Comparison of ENCODE assay signal across 20 mouse cellular contexts in genomic region chr7:34963889-34964645, GRCm38 (mm10). TPM values are rescaled to one million over a fixed set of nuclear protein-coding genes. Genes with fewer than 3 reads are reported as not detected.
A peak's percentile ranks its signal among the peaks of the same experiment; 100 is the strongest.
DNase-seq lines count a peak whose midpoint lies in the region; ATAC-seq lines count a peak whose summit lies in the region.
"Had no signal": no experiment of that assay in that cellular context is flagged by ENCODE, and none has a peak within 500 bp of the region (broad histone marks: within the 10 kb centered on the region; RNA-seq: fewer than 3 reads in every experiment).

No protein-coding gene starts in this region.

- no peak overlapping the region for H3K4me3 ChIP-seq in kidney, embryonic 14.5 days (ENCODE audit: low read length)
- H3K4me3 ChIP-seq: embryonic facial prominence, embryonic 13.5 days; heart, embryonic 15.5 days; hindbrain, embryonic 15.5 days; midbrain, embryonic 15.5 days had no signal

- WGBS in kidney, embryonic 14.5 days, result 82% methylated on average over 11 of the region's 11 CpGs

- intact Hi-C loops in left cerebral cortex, postnatal 25 days (cut with DNase I), result no loop called here
- intact Hi-C loops in left cerebral cortex, postnatal 10 days (cut with DNase I), result no loop called here

- no peaks in the 10 kb centered on the region for H3K27me3 ChIP-seq in kidney, embryonic 14.5 days (ENCODE audit: control insufficient read depth, insufficient read depth, low read length)
- H3K27me3 ChIP-seq: embryonic facial prominence, embryonic 13.5 days; heart, embryonic 15.5 days; hindbrain, embryonic 15.5 days; midbrain, embryonic 15.5 days; Patski had no signal

- H3K4me2 ChIP-seq in kidney, embryonic 14.5 days (replicated peaks; ENCODE audit: low read depth, low read length), result no peak overlapping the region
- H3K4me2 ChIP-seq: embryonic facial prominence, embryonic 13.5 days; heart, embryonic 15.5 days; hindbrain, embryonic 15.5 days; midbrain, embryonic 15.5 days had no signal

- DNase-seq in heart, adult 11 months, result peak; percentile 94
- no peak for DNase-seq in heart, adult 8-10 months (ENCODE audit: low spot score)
- peak; percentile 31 to 75 for DNase-seq in left cerebral cortex, postnatal 25 days (ENCODE audit: low spot score in 2 of 2)
- no peak for DNase-seq in left cerebral cortex, postnatal 10 days (ENCODE audit: extremely low spot score in 1 of 2, low spot score in 2 of 2)
- peak; percentile 24 for DNase-seq in NIH3T3 (ENCODE audit: low read depth)
- peak; percentile 26 to 36 for DNase-seq in layer of hippocampus, postnatal 36 days
- DNase-seq: adrenal gland, postnatal 36 days; B cell, adult 2 months; cerebellum, adult 9-10 months; lung, postnatal 10 days had no signal

- no peaks in the 10 kb centered on the region for H3K4me1 ChIP-seq in kidney, embryonic 14.5 days (ENCODE audit: control insufficient read depth, insufficient read depth, low read length)
- H3K4me1 ChIP-seq: heart, embryonic 15.5 days; hindbrain, embryonic 15.5 days had no signal

- no peak overlapping the region for H3K27ac ChIP-seq in kidney, embryonic 14.5 days (ENCODE audit: low read depth, low read length)
- H3K27ac ChIP-seq: embryonic facial prominence, embryonic 13.5 days; heart, embryonic 15.5 days; hindbrain, embryonic 15.5 days; kidney, postnatal 0 days; midbrain, embryonic 15.5 days had no signal

- no peaks in the 10 kb centered on the region for H3K9me3 ChIP-seq in kidney, embryonic 14.5 days (ENCODE audit: control insufficient read depth, low read length)
- H3K9me3 ChIP-seq: embryonic facial prominence, embryonic 13.5 days; heart, embryonic 15.5 days; hindbrain, embryonic 15.5 days; midbrain, embryonic 15.5 days had no signal

- H3K9ac ChIP-seq in kidney, embryonic 14.5 days (ENCODE audit: low read depth, low read length), result no peak overlapping the region
- H3K9ac ChIP-seq: embryonic facial prominence, embryonic 13.5 days; heart, embryonic 15.5 days; hindbrain, embryonic 15.5 days; midbrain, embryonic 15.5 days had no signal

- H3K36me3 ChIP-seq in kidney, embryonic 14.5 days (ENCODE audit: control insufficient read depth, insufficient read depth, low read length), result no peaks in the 10 kb centered on the region
- H3K36me3 ChIP-seq: heart, embryonic 15.5 days; hindbrain, embryonic 15.5 days; midbrain, embryonic 15.5 days had no signal

- ATAC-seq in kidney, embryonic 14.5 days (ENCODE audit: low FRiP score, low TSS enrichment), result no peak
- ATAC-seq: activated CD4-positive, CD25-positive, alpha-beta regulatory T cell, adult 4 months; forebrain, embryonic 16.5 days; intestine, embryonic 16.5 days; midbrain, embryonic 15.5 days; Patski had no signal

RNA-seq across cellular contexts. Expression of gene Pepd, which starts 51.9 kb away (rescaled TPM):
- 10 to 100 TPM; 23.3 to 27.0 (median 26.3) TPM for total RNA-seq in heart, adult 8-10 months (2022)
- 10 to 100 TPM; 29.5 to 32.6 TPM for total RNA-seq in left cerebral cortex, postnatal 25 days (2021)
- total RNA-seq in left cerebral cortex, postnatal 10 days (2021), result 10 to 100 TPM; 31.8 to 32.4 TPM
- 10 to 100 TPM; 33.2 to 33.6 TPM for total RNA-seq in layer of hippocampus, postnatal 36 days (2021)
- 109 and 122 TPM in 2 replicates for polyA plus RNA-seq in kidney, embryonic 14.5 days (2014; fragmentation: Nextera tagmentation; extraction: Ambion mirVana)

Comparison
In these comparisons a context has a peak if more than half of its experiments do, and no peak if none do; other contexts are left out.
1. DNase-seq: peak in heart, adult 11 months (single experiment), left cerebral cortex, postnatal 25 days (2 of 2), NIH3T3 (single experiment) and layer of hippocampus, postnatal 36 days (2 of 2); none in heart, adult 8-10 months (single experiment) and left cerebral cortex, postnatal 10 days (0 of 2).